Mouse (Mus musculus) heart, embryonic 12.5 days (tissue): Measurements from ENCODE around the gene Dlx4. TPM values are rescaled to one million over a fixed set of nuclear protein-coding genes. Genes with fewer than 3 reads are reported as not detected.
A peak's percentile ranks its signal among the peaks of the same experiment; 100 is the strongest.

ENCODE experiments used
- ATAC-seq: fragments of 200-750 bp; cut with Nextera tagmentation; 2 replicates; pipeline ENCODE4 v1.8.0; 2017; ENCODE audit warnings: moderate TSS enrichment, moderate library complexity; ENCODE audit not compliant: insufficient number of reproducible peaks, low FRiP score
- H3K27ac ChIP-seq: fragments of 300-500 bp; sonication (generic); 2 replicates; pipeline ENCODE4 v1.5.1; 2016; ENCODE audit warnings: mild to moderate bottlenecking, moderate library complexity; ENCODE audit not compliant: poor library complexity, severe bottlenecking
- H3K27me3 ChIP-seq: fragments of 300-500 bp; sonication (generic); replicated peaks from 2 replicates; pipeline ENCODE4 v1.6.1; 2016; ENCODE audit warnings: mild to moderate bottlenecking, moderate library complexity
- H3K36me3 ChIP-seq: fragments of 300-500 bp; sonication (generic); 2 replicates; pipeline ENCODE4 v1.6.1; 2016; ENCODE audit warnings: mild to moderate bottlenecking, moderate library complexity
- H3K4me1 ChIP-seq: fragments of 300-500 bp; sonication (generic); replicated peaks from 2 replicates; pipeline ENCODE4 v1.6.1; 2016; ENCODE audit warnings: mild to moderate bottlenecking
- H3K4me2 ChIP-seq: fragments of 300-500 bp; sonication (generic); 2 replicates; pipeline ENCODE4 v1.6.1; 2016; ENCODE audit warnings: mild to moderate bottlenecking, moderate library complexity
- H3K4me3 ChIP-seq: fragments of 300-500 bp; sonication (generic); 2 replicates; pipeline ENCODE4 v1.5.1; 2016; ENCODE audit warnings: mild to moderate bottlenecking
- H3K9ac ChIP-seq: fragments of 300-500 bp; sonication (generic); 2 replicates; pipeline ENCODE4 v1.6.1; 2016; ENCODE audit warnings: mild to moderate bottlenecking, moderate library complexity
- H3K9me3 ChIP-seq: fragments of 300-500 bp; sonication (generic); replicated peaks from 2 replicates; pipeline ENCODE4 v1.6.1; 2016; ENCODE audit warnings: mild to moderate bottlenecking, moderate library complexity
- WGBS: fragments of 180-500 bp; shearing (Covaris S2); methylation state at CpG from one replicate; pipeline ENCODE4 v1.1.7; 2016; 5-methylcytosine and 5-hydroxymethylcytosine counted together
- polyA plus RNA-seq: library from polyadenylated mRNA; unstranded; fragments of >200 nt; fragmentation: Nextera tagmentation; extraction: Ambion mirVana; gene quantifications from 2 replicates; pipeline ENCODE4 v1.2.1, GENCODE M21; 2016

The Dlx4 gene
- polyA plus RNA-seq, result 0.14 TPM in 1 of 2 replicates, not detected in the other

- Histone ChIP-seq H3K27ac (no peak within 1 kb of the TSS), H3K4me3 (peak within 1 kb of the TSS; percentile 55), H3K9ac (peak within 1 kb of the TSS; percentile 54; the same call in 1 of the 2 replicates), H3K4me1 (peaks cover 23% of the 10 kb centered on the region), H3K9me3 (no peaks in the 10 kb centered on the region), H3K36me3 (no peaks in the 10 kb centered on the region), H3K4me2 (peak within 1 kb of the TSS; percentile 94), H3K27me3 (peaks cover 93% of the 10 kb centered on the region)
- under 1% methylated on average over 48 of the region's 48 CpGs for WGBS
- 0 out of 2 replicates have a peak, but pooled peaks have one; percentile 36 for ATAC-seq
Observed at GRCm38 (mm10) chr11:95145851-95146403, at the start of gene Dlx4. Dlx4 (minus strand) TSS chr11:95146263.

GRCm38 (mm10) chr11:95189863-95190262 is 43.8 kb upstream of the Dlx4 start:
- Histone ChIP-seq H3K27me3 (peaks cover 62% of the 10 kb centered on the region), H3K4me1 (peaks cover 18% of the 10 kb centered on the region; the same call in 1 of the 2 replicates), H3K9ac (no peak overlapping the region), H3K27ac (no peak overlapping the region), H3K9me3 (no peaks in the 10 kb centered on the region), H3K4me3 (no peak overlapping the region), H3K4me2 (no peak overlapping the region), H3K36me3 (no peaks in the 10 kb centered on the region)
- WGBS, result 32% methylated on average over 11 of the region's 11 CpGs
- ATAC-seq, result no peak

- peaks cover 23% of the 10 kb centered on the region for H3K4me1 ChIP-seq
- no peaks in the 10 kb centered on the region for H3K9me3 ChIP-seq
- H3K9ac ChIP-seq, result no peak overlapping the region
- H3K4me3 ChIP-seq, result no peak overlapping the region
- H3K36me3 ChIP-seq, result no peaks in the 10 kb centered on the region
- no peak overlapping the region for H3K4me2 ChIP-seq
- 89% methylated on average over 7 of the region's 7 CpGs for WGBS
- peaks cover 70% of the 10 kb centered on the region for H3K27me3 ChIP-seq
- no peak overlapping the region for H3K27ac ChIP-seq
- no peak for ATAC-seq
Observed at GRCm38 (mm10) chr11:95186826-95187225, 40.8 kb upstream of the Dlx4 start.

- Histone ChIP-seq H3K36me3 (no peaks in the 10 kb centered on the region), H3K4me3 (no peak overlapping the region), H3K9me3 (no peaks in the 10 kb centered on the region), H3K27ac (no peak overlapping the region), H3K9ac (no peak overlapping the region), H3K4me2 (no peak overlapping the region), H3K4me1 (peaks cover 23% of the 10 kb centered on the region), H3K27me3 (peaks cover 71% of the 10 kb centered on the region)
- no peak for ATAC-seq
- WGBS, result 35% methylated on average over 11 of the region's 11 CpGs
Observed at GRCm38 (mm10) chr11:95185700-95186099, 39.6 kb upstream of the Dlx4 start.

- H3K36me3 ChIP-seq, result no peaks in the 10 kb centered on the region
- no peak overlapping the region for H3K4me2 ChIP-seq
- H3K9ac ChIP-seq, result no peak overlapping the region
- H3K4me3 ChIP-seq, result no peak overlapping the region
- ATAC-seq, result no peak
- H3K27me3 ChIP-seq, result peaks cover 67% of the 10 kb centered on the region
- 8% methylated on average over 5 of the region's 5 CpGs for WGBS
- no peak overlapping the region for H3K27ac ChIP-seq
- peaks cover 18% of the 10 kb centered on the region for H3K4me1 ChIP-seq
- H3K9me3 ChIP-seq, result no peaks in the 10 kb centered on the region
Observed at GRCm38 (mm10) chr11:95184561-95184960, 38.5 kb upstream of the Dlx4 start.

GRCm38 (mm10) chr11:95179311-95179710 is 33.2 kb upstream of the Dlx4 start:
- Histone ChIP-seq H3K4me1 (peaks cover 2% of the 10 kb centered on the region), H3K9ac (no peak overlapping the region), H3K27ac (no peak overlapping the region), H3K4me3 (no peak overlapping the region), H3K27me3 (peaks cover 45% of the 10 kb centered on the region), H3K36me3 (no peaks in the 10 kb centered on the region), H3K4me2 (no peak overlapping the region), H3K9me3 (no peaks in the 10 kb centered on the region)
- WGBS, result 56% methylated on average over 12 of the region's 12 CpGs
- ATAC-seq, result no peak

- Histone ChIP-seq H3K4me3 (no peak overlapping the region), H3K9me3 (no peaks in the 10 kb centered on the region), H3K27me3 (peaks cover 2% of the 10 kb centered on the region; the same call in 1 of the 2 replicates), H3K4me2 (no peak overlapping the region), H3K27ac (no peak overlapping the region), H3K9ac (no peak overlapping the region), H3K36me3 (no peaks in the 10 kb centered on the region), H3K4me1 (no peaks in the 10 kb centered on the region)
- 68% methylated on average over 5 of the region's 5 CpGs for WGBS
- no peak for ATAC-seq
Observed at GRCm38 (mm10) chr11:95165857-95166256, 19.8 kb upstream of the Dlx4 start.

- WGBS, result 56% methylated on average over 4 of the region's 4 CpGs
- no peak overlapping the region for H3K27ac ChIP-seq
Observed at GRCm38 (mm10) chr11:95161708-95162107, 15.6 kb upstream of the Dlx4 start.

GRCm38 (mm10) chr11:95160693-95161092 is 14.6 kb upstream of the Dlx4 start:
- no peaks in the 10 kb centered on the region for H3K4me1 ChIP-seq
- 47% methylated on average over 7 of the region's 7 CpGs for WGBS

More at GRCm38 (mm10) chr11:95161708-95162107, 15.6 kb upstream of the Dlx4 start:
- no peak overlapping the region for H3K4me2 ChIP-seq
- H3K9ac ChIP-seq, result no peak overlapping the region
- peaks cover 33% of the 10 kb centered on the region for H3K27me3 ChIP-seq
- no peaks in the 10 kb centered on the region for H3K36me3 ChIP-seq
- no peaks in the 10 kb centered on the region for H3K4me1 ChIP-seq
- ATAC-seq, result no peak
- no peaks in the 10 kb centered on the region for H3K9me3 ChIP-seq
- H3K4me3 ChIP-seq, result no peak overlapping the region

GRCm38 (mm10) chr11:95159763-95160371 is 13.8 kb upstream of the Dlx4 start:
- H3K4me3 ChIP-seq, result no peak overlapping the region
- 84% methylated on average over 8 of the region's 8 CpGs for WGBS
- no peaks in the 10 kb centered on the region for H3K36me3 ChIP-seq
- ATAC-seq, result no peak
- no peaks in the 10 kb centered on the region for H3K9me3 ChIP-seq
- H3K9ac ChIP-seq, result no peak overlapping the region
- H3K4me1 ChIP-seq, result no peaks in the 10 kb centered on the region
- no peak overlapping the region for H3K4me2 ChIP-seq
- peaks cover 52% of the 10 kb centered on the region for H3K27me3 ChIP-seq
- no peak overlapping the region for H3K27ac ChIP-seq

More at GRCm38 (mm10) chr11:95160693-95161092, 14.6 kb upstream of the Dlx4 start:
- no peak overlapping the region for H3K9ac ChIP-seq
- H3K36me3 ChIP-seq, result no peaks in the 10 kb centered on the region
- H3K27ac ChIP-seq, result no peak overlapping the region
- ATAC-seq, result no peak
- H3K4me3 ChIP-seq, result no peak overlapping the region
- H3K27me3 ChIP-seq, result peaks cover 44% of the 10 kb centered on the region
- H3K4me2 ChIP-seq, result no peak overlapping the region
- H3K9me3 ChIP-seq, result no peaks in the 10 kb centered on the region

- ATAC-seq, result no peak
- 62% methylated on average over 5 of the region's 5 CpGs for WGBS
- no peak overlapping the region for H3K9ac ChIP-seq
- no peaks in the 10 kb centered on the region for H3K36me3 ChIP-seq
- no peak overlapping the region for H3K4me2 ChIP-seq
- H3K4me1 ChIP-seq, result no peaks in the 10 kb centered on the region
- 0 out of 2 replicates have a peak, but pooled peaks cover 3% of the 10 kb centered on the region for H3K9me3 ChIP-seq
- H3K4me3 ChIP-seq, result no peak overlapping the region
- H3K27ac ChIP-seq, result no peak overlapping the region
- peaks cover 70% of the 10 kb centered on the region for H3K27me3 ChIP-seq
Observed at GRCm38 (mm10) chr11:95157872-95158271, 11.8 kb upstream of the Dlx4 start.
